Mouse (Mus musculus) brain, embryonic 14.5 days (tissue): ENCODE measurements at regions not wholly inside any gene's neighbourhood (a gene's known extent, or its start where the extent isn't known, plus 50 kb on each side); places are given as distances from the start of the nearest gene placed in this dataset.

ENCODE experiments used
- CTCF ChIP-seq: fragments of 200-500 bp; IDR thresholded peaks from 2 replicates; pipeline ENCODE4 v1.5.1; 2012; ENCODE audit warnings: inconsistent platforms, mild to moderate bottlenecking, moderate library complexity, borderline replicate concordance; ENCODE audit not compliant: insufficient read depth, insufficient read length; ENCODE audit errors: extremely low read depth
- POLR2A ChIP-seq: fragments of 200-500 bp; IDR thresholded peaks from 2 replicates; pipeline ENCODE4 v1.6.1; 2012; ENCODE audit warnings: mild to moderate bottlenecking, inconsistent platforms, borderline replicate concordance; ENCODE audit not compliant: poor library complexity, insufficient read depth, insufficient read length, severe bottlenecking; ENCODE audit errors: extremely low read depth

DNA sequence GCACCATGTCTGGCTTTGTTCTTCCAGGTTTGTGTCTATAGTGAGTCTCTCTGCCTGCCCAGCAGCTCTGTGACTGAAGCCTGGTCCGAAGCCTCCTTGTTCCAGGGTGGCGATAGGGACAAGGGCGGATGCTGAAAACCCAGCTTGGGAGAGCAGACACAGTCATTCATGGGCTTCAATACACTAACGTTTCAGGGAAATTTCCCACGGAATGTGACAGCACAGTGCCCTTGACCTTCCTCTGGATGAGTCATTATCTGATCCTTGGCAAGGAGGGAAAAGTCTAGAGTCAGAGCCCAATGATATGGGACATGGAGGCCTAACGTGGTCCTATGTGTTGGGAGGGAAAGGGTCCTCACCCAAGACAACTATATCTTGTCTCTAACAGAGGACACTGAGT is 298.1 kb upstream of the Kcnab2 start:
- TF ChIP-seq CTCF (no peak), POLR2A (no peak)
